Mouse (Mus musculus) right cerebral cortex, postnatal 10 days (tissue): ENCODE results near the gene Col4a4.

Experiments
- DNase-seq, 2 experiments: peaks; one replicate each; pipeline ENCODE4 v3.0.0; 2021; ENCODE audit warnings: low spot score in 2 of 2

Col4a4 gene

DNA sequence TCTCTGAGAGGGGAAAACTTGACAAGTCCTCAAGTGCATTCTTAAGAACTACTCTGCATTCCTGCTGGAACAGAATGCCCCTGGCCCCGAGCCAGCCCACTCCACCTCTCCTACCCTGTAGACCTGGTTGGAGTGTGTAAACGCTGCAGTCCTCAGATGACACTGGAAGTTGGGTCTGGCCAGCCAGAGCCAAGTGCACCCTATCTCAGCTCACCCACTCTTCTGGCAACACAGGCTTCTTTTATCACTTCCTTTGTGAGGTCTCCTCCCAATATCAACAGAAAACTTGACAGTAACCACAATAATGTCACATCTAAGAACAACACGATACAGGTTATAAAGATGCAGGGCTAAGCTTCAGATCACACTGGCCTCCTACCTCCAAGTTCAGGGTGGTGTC, 8.7 kb downstream of the Col4a4 start:
- no peak for DNase-seq

DNA sequence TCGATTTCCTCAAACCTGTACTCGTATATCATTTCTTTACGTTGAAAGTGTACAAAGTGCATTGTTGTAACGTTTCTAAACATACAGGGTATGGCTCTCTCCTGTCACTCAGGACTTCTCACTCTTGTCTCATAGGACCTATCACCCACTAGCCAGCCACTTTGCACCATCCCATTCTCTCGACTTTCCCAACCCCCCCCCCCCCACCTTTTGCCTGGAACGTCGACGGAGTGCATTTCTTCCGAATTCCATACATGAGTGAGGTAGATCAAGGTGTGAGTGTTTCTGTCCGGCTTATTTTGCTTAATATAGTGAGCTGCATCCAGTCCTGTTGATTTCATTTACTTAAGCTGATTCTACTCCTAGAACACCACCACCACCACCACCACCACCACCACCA, 9.3 kb downstream of the Col4a4 start:
- DNase-seq: no peak

DNA sequence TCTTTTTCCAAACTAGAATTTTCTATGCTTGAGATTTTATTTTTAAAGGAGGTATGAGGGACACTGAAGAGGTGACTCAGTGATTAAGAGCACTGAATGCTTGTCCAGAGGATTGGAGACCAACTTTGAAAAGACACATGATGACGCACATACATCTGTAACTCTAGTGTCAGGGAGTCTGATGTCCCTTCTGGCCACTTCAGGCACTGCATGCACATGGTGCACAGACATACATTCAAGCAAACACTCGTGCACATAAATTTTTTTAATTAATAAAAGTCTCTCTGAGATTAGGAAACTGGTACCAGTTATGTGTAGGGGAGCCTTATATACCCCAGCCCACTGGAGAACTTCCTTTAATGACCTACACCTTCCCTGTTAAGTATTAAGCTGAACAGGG, 10.5 kb downstream of the Col4a4 start:
- no peak for DNase-seq

DNA sequence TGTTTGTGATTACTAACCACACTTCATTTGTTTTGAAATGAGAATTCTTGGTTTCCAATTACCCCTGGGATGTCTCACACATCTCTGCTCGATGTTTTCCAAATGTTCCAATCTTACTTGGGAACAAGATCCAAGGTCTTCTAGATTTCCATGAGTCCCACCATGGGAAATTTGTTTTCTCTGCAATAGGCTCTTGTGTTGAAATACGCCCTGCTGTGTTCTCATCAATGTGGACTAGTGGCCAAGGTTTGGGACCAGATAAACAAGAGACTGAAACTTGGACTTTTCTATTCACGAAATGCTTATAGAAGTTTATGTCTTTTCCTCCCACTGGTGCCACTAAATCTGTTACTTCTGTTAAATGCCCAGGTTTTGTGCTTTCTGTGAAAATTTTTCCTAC, 11.0 kb downstream of the Col4a4 start:
- DNase-seq: no peak

DNA sequence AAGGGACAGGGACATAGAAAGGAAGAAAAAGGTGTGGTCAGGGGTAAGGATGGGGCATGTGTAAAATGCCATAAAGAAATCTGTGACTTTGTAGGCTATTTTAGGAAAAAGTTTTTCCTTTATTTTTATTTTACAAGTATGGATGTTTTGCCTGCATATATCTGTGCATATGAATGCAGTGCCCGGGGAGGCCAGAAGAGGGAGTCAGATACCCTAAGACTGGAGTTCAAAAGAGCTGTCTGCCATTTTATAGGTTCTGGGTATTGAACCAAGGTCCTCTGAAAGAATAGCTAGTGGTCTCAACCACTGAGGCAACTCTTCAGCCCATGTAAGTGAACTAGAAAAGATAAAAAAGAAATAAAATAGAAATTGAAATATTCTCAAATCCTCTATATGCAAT, 14.9 kb downstream of the Col4a4 start:
- no peak for DNase-seq

DNA sequence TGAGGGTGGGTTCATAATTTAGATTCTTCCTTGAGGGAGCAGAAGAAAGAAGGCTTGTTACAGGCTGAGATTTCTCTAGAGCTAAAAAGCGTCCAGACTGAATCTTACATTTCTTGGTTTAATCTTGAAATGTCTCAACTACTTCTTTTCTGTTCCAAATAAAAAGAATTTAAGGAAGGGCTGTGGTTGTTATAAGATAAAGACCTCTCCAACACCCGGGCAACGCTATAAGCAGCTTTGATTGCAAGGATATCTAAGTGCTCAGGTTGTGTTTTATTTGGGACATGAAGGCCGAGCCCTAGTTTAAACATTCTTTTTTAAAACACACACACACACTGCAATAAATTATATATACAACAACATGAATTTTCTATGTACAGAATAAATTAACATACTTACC, 17.2 kb downstream of the Col4a4 start:
- no peak for DNase-seq

DNA sequence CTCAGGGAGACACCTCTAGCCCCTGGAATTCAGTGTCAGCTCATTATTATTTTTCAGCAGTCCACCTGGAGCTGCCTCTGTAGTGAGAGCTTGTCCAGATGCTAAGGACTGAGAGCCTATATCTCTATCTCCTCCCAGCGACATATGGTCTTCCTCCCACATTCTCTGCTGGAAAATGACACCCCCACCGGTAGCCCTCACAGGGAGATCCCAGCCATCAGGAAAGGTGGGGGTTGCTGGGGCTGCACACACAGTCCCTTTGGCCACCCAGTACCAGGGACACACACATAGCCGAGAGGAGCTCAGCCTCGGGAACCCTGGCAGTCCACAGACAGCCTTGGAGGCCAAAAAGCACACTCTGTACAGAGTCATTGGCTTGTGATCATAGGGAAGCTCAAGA, 26.4 kb downstream of the Col4a4 start:
- no peak for DNase-seq

DNA sequence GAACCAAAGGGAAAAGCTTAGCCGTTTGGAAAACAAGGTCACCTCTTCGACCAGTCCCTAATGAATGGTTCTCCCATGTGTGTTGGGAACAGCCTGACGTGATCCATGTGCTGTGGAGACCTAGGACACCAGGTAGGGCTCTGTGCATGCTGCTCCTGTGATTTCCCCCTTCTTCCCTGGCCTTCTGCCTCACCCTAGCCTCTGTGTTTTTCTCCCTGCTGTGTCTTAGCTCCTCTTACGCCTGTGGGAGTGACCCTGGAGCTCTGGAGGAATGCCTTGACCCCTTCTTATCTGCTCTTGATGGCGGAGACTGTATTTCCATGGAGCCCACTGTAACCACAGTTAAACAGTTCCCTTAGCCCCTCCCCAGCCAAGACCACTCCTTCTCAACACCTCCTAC, 31.8 kb downstream of the Col4a4 start:
- DNase-seq: no peak

DNA sequence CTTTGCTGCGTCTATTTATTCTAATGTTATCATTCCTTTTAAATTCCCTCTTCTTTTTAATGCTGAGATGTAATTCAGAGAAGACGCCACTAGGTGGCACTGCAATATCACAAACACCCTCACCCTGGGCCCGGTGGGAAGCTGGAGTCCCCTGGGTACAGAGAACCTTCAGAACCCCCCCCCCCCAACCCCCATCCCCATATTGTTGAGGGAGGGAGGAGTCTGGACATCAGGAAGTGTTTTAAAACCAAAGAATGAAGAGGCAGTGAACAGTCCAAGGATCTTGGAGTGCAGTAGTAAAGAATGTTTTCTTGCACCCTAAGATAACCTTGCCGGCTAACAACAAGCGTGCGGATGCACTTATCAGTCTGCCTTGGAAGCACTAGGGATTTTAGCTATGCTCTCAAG, 32.2 kb downstream of the Col4a4 start:
- DNase-seq: peak in 1 of 2 experiments; percentile 35

DNA sequence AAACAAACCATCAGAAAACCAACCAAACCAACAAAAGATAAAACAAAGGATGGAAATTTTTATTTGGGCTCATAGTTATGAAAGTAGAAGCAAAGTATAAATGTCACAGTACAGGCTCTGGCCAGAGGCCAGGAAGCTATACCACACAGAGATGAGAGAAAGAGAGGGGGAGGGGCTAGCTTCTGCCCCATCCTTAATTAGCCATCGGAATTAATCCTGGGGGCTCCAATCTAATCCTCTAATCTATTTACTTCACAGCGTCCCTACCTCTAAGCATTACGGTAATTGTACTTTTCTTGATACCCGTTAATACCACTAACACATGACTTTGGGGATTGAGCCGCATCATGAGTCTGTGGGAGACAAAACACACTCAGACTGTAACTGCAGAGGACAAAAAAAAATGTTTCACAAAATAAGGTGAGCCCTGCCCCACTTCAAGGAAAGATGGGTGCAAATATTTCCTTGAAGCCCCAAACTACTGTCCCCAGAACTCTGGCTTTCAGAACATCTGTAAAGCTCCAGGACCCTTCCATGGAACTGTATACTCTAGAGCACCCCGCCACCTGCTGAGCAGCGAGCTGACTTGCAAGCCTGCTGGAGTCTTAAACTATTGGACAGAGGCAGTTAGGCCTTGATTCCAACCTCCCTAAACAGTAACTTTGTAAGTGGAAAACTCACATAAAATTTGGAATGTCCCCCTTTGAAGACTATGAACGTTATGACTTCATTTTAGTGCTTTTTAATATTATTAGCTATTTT, 41.3 kb downstream of the Col4a4 start:
- DNase-seq: no peak

DNA sequence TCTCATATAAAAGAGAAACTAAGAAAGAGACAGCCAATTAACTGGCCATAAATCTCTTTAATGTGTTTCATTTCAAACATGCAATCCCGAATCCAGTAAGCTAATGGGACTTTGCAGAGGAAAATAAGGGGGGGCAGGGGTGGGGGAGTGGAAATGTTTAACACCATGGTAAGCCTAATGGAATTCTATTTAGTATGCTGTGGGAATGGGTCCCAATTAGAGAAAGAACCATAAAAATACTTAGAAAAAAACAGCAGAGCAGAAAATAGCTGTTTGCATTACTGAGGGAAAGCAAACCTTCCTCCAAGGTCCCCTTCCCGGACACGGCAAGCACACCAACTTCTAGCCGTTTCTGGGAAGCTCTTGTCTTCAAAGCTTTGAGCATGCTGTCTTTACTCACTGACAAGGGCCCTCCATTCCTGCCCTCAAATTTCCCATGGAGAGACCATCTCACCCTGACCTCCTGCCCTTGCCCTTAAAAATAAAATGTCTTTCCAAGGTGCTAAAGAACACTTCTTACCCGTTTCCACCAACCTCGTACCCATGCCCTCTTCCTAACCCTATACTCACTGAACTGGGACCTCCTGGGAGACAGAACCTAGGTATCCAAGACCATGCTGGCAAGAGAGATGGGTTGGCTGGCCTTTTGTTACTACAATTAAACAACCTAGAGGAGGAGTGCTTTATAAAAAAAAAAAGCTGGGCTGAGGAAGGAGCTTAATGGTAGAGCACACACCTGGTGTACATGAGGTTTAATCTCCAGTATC, 42.0 kb downstream of the Col4a4 start:
- DNase-seq: no peak

DNA sequence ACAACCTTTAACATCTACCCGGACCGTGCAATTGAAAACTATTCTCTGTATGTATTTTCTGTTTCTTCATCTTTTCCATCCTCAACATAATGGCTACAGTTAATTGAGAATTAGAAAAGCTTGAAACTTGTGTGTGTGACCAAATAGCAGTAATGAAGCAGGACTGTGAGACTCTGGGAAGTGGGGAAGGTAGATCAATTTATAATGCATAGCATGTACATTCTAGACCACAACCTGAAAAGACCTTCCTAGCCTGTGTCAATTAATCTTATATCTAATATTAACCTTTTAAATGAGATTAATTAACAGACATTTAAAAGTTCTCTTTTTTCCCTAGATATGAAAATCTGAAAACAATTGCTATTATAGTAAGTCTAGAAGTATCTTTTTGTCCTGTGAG, 42.7 kb downstream of the Col4a4 start:
- DNase-seq: no peak

DNA sequence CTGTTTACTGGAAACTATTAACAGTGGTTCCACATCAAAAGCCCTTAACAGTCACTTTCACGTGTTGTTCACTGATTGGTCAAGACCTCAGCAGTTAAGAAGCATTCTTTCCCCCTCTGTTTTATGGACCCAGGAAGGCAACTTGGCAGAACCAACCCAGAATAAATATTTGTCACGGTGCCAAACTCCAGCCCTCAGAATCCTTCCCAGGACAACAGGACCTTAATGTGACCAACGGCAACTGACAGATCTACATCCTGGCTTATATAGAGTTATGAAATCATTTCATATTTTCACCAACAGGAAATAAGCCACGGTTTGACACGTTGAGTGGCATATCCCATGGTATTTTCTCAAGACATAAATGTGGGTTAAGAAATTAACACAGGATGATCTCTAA, 46.6 kb downstream of the Col4a4 start:
- DNase-seq: no peak

DNA sequence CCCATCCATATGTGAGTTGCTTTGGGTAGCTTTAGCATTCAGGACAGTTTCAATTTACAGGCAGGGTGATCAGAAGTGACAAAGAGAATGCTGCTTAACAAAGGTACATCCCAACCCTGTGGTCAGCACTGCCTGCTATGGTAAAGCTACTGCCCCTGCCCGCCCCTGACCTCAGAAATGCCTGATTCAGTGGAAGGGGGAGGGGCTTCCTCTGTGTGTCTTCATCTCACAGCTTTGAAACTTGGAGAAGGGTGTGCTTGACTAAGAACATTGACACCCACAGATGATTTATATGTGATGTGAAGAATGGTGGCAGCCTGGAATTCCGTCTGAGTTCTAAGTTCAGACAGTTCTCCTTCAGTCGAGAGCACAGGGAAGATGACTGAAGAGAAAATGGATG, 48.8 kb downstream of the Col4a4 start:
- DNase-seq: no peak

DNA sequence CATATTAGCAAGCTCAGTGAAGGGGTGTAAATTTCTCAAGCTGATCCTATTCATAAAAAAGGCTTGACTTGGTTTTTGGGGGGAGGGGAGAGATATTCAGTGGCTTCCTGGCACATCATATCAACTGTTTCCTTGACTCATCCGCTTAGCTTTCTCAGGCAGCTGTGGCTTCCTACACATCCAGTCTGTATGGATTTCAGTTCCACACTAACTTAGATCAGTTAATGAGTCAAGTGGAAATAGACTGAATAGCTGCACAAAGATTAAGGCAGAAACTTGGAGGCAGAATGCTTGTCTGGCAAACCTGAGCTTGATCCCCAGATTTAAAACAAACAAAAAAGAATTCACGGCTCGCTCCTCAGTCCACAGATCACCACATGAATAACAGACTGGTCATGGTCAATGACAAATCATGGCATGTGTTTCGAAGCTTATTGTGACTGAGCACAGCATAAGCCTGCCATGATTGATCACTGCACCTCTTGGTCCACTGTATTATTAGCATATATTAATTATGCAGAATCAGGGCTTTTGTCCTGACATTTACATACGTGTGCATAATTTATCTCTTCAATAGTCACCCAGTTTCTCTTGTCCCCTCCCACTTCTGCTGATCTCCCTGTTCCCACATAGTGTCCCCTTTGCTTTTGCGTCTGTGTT, 50.0 kb downstream of the Col4a4 start:
- no peak for DNase-seq

DNA sequence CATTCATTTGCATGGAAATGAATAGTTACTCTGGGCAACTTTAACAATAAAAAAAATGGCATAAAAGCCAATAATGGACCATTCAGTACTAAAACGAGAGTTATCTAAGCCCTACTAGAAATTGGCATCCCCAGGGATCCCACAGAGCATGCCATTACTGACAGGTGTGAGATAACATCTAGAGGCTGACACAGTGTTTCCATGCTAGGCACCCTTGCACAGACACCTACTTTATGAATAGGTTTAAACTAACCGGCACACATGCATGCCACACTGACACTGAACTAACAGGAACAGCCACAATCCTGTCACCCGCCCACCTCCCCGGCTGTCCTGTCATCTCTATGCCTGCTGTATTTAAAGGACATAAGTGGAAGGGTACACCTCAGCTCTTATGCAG, 58.7 kb downstream of the Col4a4 start:
- no peak for DNase-seq

DNA sequence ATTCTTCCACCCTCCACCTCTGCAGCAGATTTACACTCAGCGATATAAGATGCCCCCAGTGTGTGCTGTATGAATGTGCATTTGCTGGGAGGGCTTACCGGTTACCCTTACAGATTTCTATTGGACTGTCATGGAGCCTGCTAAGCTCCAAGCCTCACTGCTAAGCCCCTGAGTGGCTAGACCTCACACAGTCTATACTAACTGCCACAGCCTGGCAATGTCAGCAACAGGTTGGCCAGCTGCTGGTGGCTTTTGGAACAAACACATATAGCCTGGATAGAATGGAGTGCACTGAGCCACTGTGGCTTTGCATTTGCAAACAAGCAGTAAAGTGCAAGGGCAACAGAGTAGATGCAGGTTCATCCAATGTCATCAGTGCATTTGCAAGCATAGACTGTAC, 94.7 kb downstream of the Col4a4 start:
- no peak for DNase-seq

DNA sequence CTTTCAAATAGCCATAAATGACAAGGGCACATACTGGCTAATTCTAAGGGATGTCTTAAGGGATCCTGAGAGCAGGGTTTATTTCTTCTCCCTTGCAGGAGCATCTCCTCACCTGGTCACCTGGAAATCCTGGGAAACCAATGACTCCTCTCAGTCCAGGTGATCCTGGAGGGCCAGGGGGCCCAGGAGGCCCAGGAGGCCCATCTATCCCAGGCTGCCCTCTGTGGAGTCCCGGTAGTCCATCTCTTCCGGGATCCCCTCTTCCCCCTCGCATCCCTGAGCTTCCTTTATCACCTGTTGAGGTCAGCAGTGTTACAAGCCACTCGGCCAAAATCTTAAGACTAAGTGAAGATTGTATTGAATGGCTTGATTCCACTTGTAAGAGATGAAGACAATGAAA, 100.3 kb downstream of the Col4a4 start:
- DNase-seq: no peak

DNA sequence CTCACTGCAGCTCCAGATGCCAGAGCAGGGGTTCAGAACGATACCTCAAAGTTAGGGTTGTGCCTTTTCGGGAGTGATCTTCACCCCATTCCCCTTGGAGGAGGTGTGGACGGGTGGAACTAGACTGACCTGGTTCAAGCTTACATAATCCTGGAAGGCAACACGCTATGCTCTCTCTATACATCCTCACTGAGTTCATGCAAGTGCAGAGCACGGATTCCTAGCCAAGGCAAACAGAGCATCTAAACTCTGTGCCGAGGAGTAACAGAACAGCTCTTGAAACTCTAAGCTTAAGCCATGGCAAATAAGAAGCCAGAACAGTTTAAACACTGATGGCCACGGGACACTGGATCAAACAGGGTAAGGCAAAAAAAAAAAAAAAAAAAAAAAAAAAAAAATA, 104.3 kb downstream of the Col4a4 start:
- DNase-seq: no peak

DNA sequence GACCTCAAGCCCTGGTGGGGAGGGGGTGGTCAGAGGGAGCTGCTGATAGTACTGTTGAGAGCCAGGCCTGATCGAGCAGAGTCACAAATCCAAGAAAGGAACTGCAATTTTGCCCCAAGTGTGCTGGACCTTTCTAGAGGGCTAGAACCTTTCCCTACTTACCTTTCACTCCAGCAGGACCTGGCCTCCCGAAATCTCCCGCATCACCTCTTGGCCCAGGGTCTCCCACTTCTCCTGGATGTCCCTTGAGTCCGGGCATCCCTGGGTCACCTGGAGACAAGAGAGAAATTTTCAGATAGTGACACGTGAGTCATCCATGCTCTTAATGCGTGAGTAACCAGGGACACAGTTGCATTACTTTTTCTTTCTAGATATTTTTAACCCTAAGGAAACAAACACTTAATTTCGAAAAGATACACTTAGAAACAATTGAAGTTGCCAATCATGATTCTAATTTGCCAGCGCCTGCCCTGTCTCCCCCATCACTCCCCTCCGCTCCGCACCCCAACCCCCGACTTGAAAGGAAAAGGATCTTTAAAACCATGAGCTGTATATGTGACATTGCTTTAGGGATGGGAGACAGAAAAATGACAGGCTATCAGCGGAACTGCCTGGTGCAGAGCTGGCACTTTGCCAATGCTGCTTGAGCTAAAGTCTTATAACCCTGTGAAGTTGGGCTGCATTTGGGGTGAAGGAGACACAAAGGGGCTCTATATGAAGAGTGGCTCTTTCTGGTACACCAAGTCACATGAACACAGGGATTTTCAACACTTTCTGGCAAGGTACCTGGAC, 106.8 kb downstream of the Col4a4 start:
- DNase-seq: no peak

DNA sequence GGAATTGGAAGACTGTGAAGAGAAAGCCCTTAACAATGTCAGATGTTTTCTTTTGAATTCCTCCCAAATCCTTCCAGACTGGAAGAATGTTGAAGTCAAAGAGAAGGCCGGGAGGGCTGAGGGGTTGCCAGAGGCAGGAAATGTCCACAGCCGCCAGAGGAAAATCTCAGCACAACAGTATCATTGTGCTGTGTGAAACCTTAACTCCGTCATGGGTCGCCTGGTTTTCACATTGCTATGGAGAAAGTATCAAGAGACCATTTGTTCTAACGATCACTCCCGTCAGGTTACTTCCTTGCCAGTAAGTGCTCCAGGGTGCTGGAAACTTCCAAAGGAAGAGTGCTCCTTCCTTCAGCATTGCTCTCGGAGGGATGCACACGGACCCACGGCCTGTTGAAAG, 109.9 kb downstream of the Col4a4 start:
- DNase-seq: no peak

DNA sequence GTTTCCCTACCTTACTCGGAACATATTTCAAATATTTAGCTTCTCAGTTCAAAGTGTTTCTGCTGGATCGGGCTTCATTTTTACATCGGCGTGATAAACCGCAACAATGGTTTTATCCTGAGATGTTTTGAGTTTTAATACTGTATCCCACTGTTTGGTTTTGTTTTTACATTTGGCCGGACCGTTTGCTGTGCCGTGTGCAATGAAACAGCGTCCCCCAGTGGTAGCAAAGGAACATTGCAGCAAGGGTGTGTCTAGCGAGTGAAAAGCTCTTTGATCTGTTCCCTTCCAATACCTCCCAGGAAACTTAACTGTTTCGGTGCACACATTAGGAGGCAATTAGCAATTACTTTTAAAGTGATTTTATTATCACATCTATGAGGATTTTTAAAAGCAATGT, 110.4 kb downstream of the Col4a4 start:
- DNase-seq: peak; percentile 41 to 60
